Mouse (Mus musculus): ENCODE data around the gene Rab7b. TPM values are rescaled to one million over a fixed set of nuclear protein-coding genes. Genes with fewer than 3 reads are reported as not detected.

The Rab7b gene
- polyA plus RNA-seq, 1 experiment from 2014 or later: 0.97 TPM

GRCm38 (mm10) chr1:131696325-131696724 is 7.8 kb downstream of the Rab7b start:
- H3K27ac ChIP-seq: no peak overlapping the region
- no peak overlapping the region for H3K4me3 ChIP-seq (replicated peaks)
- no peaks in the 10 kb centered on the region for H3K4me1 ChIP-seq (replicated peaks)
- WGBS: 74% methylated on average over 4 of the region's 4 CpGs
- H3K9ac ChIP-seq (replicated peaks): no peak overlapping the region
- H3K36me3 ChIP-seq: no peaks in the 10 kb centered on the region
- no peaks in the 10 kb centered on the region for H3K27me3 ChIP-seq
- ATAC-seq (ENCODE audit: insufficient number of reproducible peaks, insufficient read depth, low FRiP score, low TSS enrichment, low read depth): no peak
- no peak overlapping the region for H3K4me2 ChIP-seq
- no peaks in the 10 kb centered on the region for H3K9me3 ChIP-seq

GRCm38 (mm10) chr1:131698770-131699169 is 10.3 kb downstream of the Rab7b start:
- 90% methylated on average over 3 of the region's 3 CpGs for WGBS
- no peak overlapping the region for H3K4me2 ChIP-seq
- no peak for ATAC-seq (ENCODE audit: insufficient number of reproducible peaks, insufficient read depth, low FRiP score, low TSS enrichment, low read depth)

GRCm38 (mm10) chr1:131699642-131700041 is 11.1 kb downstream of the Rab7b start:
- WGBS: 78% methylated on average over 4 of the region's 4 CpGs
- H3K9me3 ChIP-seq: no peaks in the 10 kb centered on the region
- H3K36me3 ChIP-seq: no peaks in the 10 kb centered on the region

More at GRCm38 (mm10) chr1:131698770-131699169, 10.3 kb downstream of the Rab7b start:
- no peak overlapping the region for H3K4me3 ChIP-seq (replicated peaks)
- no peaks in the 10 kb centered on the region for H3K4me1 ChIP-seq (replicated peaks)
- H3K27me3 ChIP-seq: no peaks in the 10 kb centered on the region
- H3K9me3 ChIP-seq: no peaks in the 10 kb centered on the region
- H3K9ac ChIP-seq (replicated peaks): no peak overlapping the region
- no peak overlapping the region for H3K27ac ChIP-seq
- no peaks in the 10 kb centered on the region for H3K36me3 ChIP-seq

GRCm38 (mm10) chr1:131700447-131700846 is 12.0 kb downstream of the Rab7b start:
- no peak overlapping the region for H3K9ac ChIP-seq (replicated peaks)
- ATAC-seq (ENCODE audit: insufficient number of reproducible peaks, insufficient read depth, low FRiP score, low TSS enrichment, low read depth): no peak
- no peak overlapping the region for H3K4me3 ChIP-seq (replicated peaks)
- no peaks in the 10 kb centered on the region for H3K36me3 ChIP-seq
- no peaks in the 10 kb centered on the region for H3K9me3 ChIP-seq
- H3K27ac ChIP-seq: no peak overlapping the region
- H3K4me2 ChIP-seq: no peak overlapping the region
- no peaks in the 10 kb centered on the region for H3K4me1 ChIP-seq (replicated peaks)
- WGBS: 84% methylated on average over 5 of the region's 5 CpGs
- H3K27me3 ChIP-seq: no peaks in the 10 kb centered on the region

More at GRCm38 (mm10) chr1:131699642-131700041, 11.1 kb downstream of the Rab7b start:
- no peak for ATAC-seq (ENCODE audit: insufficient number of reproducible peaks, insufficient read depth, low FRiP score, low TSS enrichment, low read depth)
- Histone ChIP-seq H3K27ac (no peak overlapping the region), H3K27me3 (no peaks in the 10 kb centered on the region), H3K4me3 (replicated peaks) (no peak overlapping the region), H3K4me1 (replicated peaks) (no peaks in the 10 kb centered on the region), H3K9ac (replicated peaks) (no peak overlapping the region), H3K4me2 (no peak overlapping the region)

GRCm38 (mm10) chr1:131701391-131701790 is 12.9 kb downstream of the Rab7b start:
- H3K9ac ChIP-seq (replicated peaks): no peak overlapping the region
- 80% methylated on average over 5 of the region's 5 CpGs for WGBS
- H3K27me3 ChIP-seq: no peaks in the 10 kb centered on the region
- ATAC-seq (ENCODE audit: insufficient number of reproducible peaks, insufficient read depth, low FRiP score, low TSS enrichment, low read depth): no peak
- no peaks in the 10 kb centered on the region for H3K36me3 ChIP-seq
- no peak overlapping the region for H3K4me2 ChIP-seq
- H3K4me1 ChIP-seq (replicated peaks): no peaks in the 10 kb centered on the region
- no peaks in the 10 kb centered on the region for H3K9me3 ChIP-seq
- H3K27ac ChIP-seq: no peak overlapping the region
- H3K4me3 ChIP-seq (replicated peaks): no peak overlapping the region

- ATAC-seq (ENCODE audit: insufficient number of reproducible peaks, insufficient read depth, low FRiP score, low TSS enrichment, low read depth): no peak
- no peaks in the 10 kb centered on the region for H3K4me1 ChIP-seq (replicated peaks)
- no peak overlapping the region for H3K27ac ChIP-seq
- no peaks in the 10 kb centered on the region for H3K36me3 ChIP-seq
- 76% methylated on average over 8 of the region's 8 CpGs for WGBS
- no peaks in the 10 kb centered on the region for H3K9me3 ChIP-seq
- H3K4me2 ChIP-seq: no peak overlapping the region
- H3K9ac ChIP-seq (replicated peaks): no peak overlapping the region
- no peaks in the 10 kb centered on the region for H3K27me3 ChIP-seq
- no peak overlapping the region for H3K4me3 ChIP-seq (replicated peaks)
Observed at GRCm38 (mm10) chr1:131702094-131702766, 13.7 kb downstream of the Rab7b start.

GRCm38 (mm10) chr1:131703482-131703881 is 15.0 kb downstream of the Rab7b start:
- H3K4me3 ChIP-seq (replicated peaks): no peak overlapping the region
- no peak overlapping the region for H3K27ac ChIP-seq
- 77% methylated on average over 2 of the region's 2 CpGs for WGBS
- H3K4me1 ChIP-seq (replicated peaks): no peaks in the 10 kb centered on the region
- H3K36me3 ChIP-seq: no peaks in the 10 kb centered on the region
- no peaks in the 10 kb centered on the region for H3K27me3 ChIP-seq
- no peak overlapping the region for H3K4me2 ChIP-seq
- no peak overlapping the region for H3K9ac ChIP-seq (replicated peaks)
- no peaks in the 10 kb centered on the region for H3K9me3 ChIP-seq
- no peak for ATAC-seq (ENCODE audit: insufficient number of reproducible peaks, insufficient read depth, low FRiP score, low TSS enrichment, low read depth)

- Histone ChIP-seq H3K36me3 (no peaks in the 10 kb centered on the region), H3K9ac (replicated peaks) (no peak overlapping the region), H3K27ac (no peak overlapping the region), H3K4me3 (replicated peaks) (no peak overlapping the region), H3K4me1 (replicated peaks) (no peaks in the 10 kb centered on the region), H3K9me3 (no peaks in the 10 kb centered on the region), H3K27me3 (no peaks in the 10 kb centered on the region), H3K4me2 (no peak overlapping the region)
- ATAC-seq (ENCODE audit: insufficient number of reproducible peaks, insufficient read depth, low FRiP score, low TSS enrichment, low read depth): no peak
- 30% methylated on average over 4 of the region's 4 CpGs for WGBS
Observed at GRCm38 (mm10) chr1:131708338-131708737, 19.8 kb downstream of the Rab7b start.

GRCm38 (mm10) chr1:131711518-131711917 is 23.0 kb downstream of the Rab7b start:
- Histone ChIP-seq H3K27ac (no peak overlapping the region), H3K4me1 (replicated peaks) (no peaks in the 10 kb centered on the region), H3K4me2 (no peak overlapping the region), H3K27me3 (no peaks in the 10 kb centered on the region), H3K9ac (replicated peaks) (no peak overlapping the region), H3K4me3 (replicated peaks) (no peak overlapping the region), H3K9me3 (no peaks in the 10 kb centered on the region), H3K36me3 (no peaks in the 10 kb centered on the region)
- no peak for ATAC-seq (ENCODE audit: insufficient number of reproducible peaks, insufficient read depth, low FRiP score, low TSS enrichment, low read depth)
- WGBS: 73% methylated on average over 10 of the region's 10 CpGs

GRCm38 (mm10) chr1:131712386-131712785 is 23.9 kb downstream of the Rab7b start:
- H3K9ac ChIP-seq (replicated peaks): no peak overlapping the region
- no peak overlapping the region for H3K27ac ChIP-seq
- no peak overlapping the region for H3K4me2 ChIP-seq
- H3K4me1 ChIP-seq (replicated peaks): no peaks in the 10 kb centered on the region
- no peaks in the 10 kb centered on the region for H3K36me3 ChIP-seq
- no peak for ATAC-seq (ENCODE audit: insufficient number of reproducible peaks, insufficient read depth, low FRiP score, low TSS enrichment, low read depth)
- H3K9me3 ChIP-seq: no peaks in the 10 kb centered on the region
- no peak overlapping the region for H3K4me3 ChIP-seq (replicated peaks)
- WGBS: 47% methylated on average over 2 of the region's 2 CpGs
- H3K27me3 ChIP-seq: no peaks in the 10 kb centered on the region

GRCm38 (mm10) chr1:131714388-131715337 is 26.2 kb downstream of the Rab7b start:
- no peak overlapping the region for H3K27ac ChIP-seq
- H3K9ac ChIP-seq (replicated peaks): no peak overlapping the region
- WGBS: 69% methylated on average over 20 of the region's 20 CpGs
- no peaks in the 10 kb centered on the region for H3K36me3 ChIP-seq
- H3K4me2 ChIP-seq: no peak overlapping the region
- H3K27me3 ChIP-seq: no peaks in the 10 kb centered on the region
- H3K4me3 ChIP-seq (replicated peaks): no peak overlapping the region
- no peaks in the 10 kb centered on the region for H3K4me1 ChIP-seq (replicated peaks)
- H3K9me3 ChIP-seq: no peaks in the 10 kb centered on the region
- ATAC-seq (ENCODE audit: insufficient number of reproducible peaks, insufficient read depth, low FRiP score, low TSS enrichment, low read depth): no peak
